Mouse (Mus musculus) urinary bladder, adult 2 months (tissue): ENCODE results near the gene A730009L09Rik. TPM values are rescaled to one million over a fixed set of nuclear protein-coding genes. Genes with fewer than 3 reads are reported as not detected.

Experiments used
- DNase-seq: peaks from one replicate; pipeline ENCODE4 v3.0.0; 2022; ENCODE audit warnings: low spot score
- polyA plus RNA-seq: library from polyadenylated mRNA; depleted of rRNA; stranded (reverse); fragments of >200 nt; gene quantifications from 2 replicates; pipeline ENCODE4 v1.2.3, GENCODE M21; 2012; rRNA removed

Gene A730009L09Rik
- polyA plus RNA-seq, 1 experiment = not detected

DNA sequence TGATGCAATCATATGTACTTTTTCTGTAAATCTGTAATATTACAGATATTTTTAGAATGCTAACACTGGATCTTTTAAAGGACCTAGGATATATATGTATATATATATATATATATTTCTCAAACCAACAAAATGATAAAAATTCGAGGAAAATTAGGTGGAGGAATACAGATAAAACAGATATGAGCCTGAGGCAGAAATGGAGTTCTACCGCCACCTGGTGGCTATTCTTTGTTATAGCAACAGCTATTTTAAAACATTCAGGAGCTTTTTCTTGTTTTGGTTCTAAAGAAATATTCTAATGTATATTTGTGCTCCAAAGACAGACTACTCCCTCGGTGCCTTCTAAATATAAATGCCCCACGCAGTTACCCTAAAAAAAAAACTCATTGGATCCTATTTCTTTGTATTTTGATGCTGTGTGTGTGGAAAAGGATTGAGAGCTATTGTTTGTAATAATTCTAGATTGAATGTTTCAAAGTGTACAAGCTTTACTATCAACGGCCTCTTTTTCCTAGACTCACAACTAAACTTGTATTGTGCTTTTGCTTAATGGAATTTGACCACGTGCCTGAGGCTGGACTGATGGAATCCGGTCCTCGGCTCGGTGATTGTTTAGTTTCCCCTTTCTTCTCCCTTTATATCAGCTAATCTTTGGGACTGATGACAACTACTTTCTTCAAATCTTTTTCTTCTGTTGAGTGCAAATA is 44.8 kb downstream of the A730009L09Rik start:
- DNase-seq = no peak

- no peak for DNase-seq
These were observed 45.3 kb downstream of the A730009L09Rik start for GRCm38 (mm10) chr16:84560279-84560602.

Other genes with a start within 250 kb of the A730009L09Rik start
- 22.1 and 24.4 TPM in 2 replicates for gene Mrpl39, start 220.6 kb downstream of the A730009L09Rik start, polyA plus RNA-seq